Mouse (Mus musculus) liver, embryonic 15.5 days (tissue): ENCODE results near the gene Qtrt2. TPM values are rescaled to one million over a fixed set of nuclear protein-coding genes. Genes with fewer than 3 reads are reported as not detected.

Source experiments
- ATAC-seq: fragments of 200-750 bp; cut with Nextera tagmentation; 2 replicates; pipeline ENCODE4 v1.8.0; 2017; ENCODE audit warnings: moderate number of reproducible peaks, mild to moderate bottlenecking, moderate library complexity; ENCODE audit not compliant: insufficient read depth
- H3K27ac ChIP-seq: fragments of 300-500 bp; sonication (generic); replicated peaks from 2 replicates; pipeline ENCODE4 v1.5.1; 2015; ENCODE audit warnings: mild to moderate bottlenecking, inconsistent platforms
- H3K27me3 ChIP-seq: fragments of 300-500 bp; sonication (generic); 2 replicates; pipeline ENCODE4 v1.6.1; 2015; ENCODE audit warnings: mild to moderate bottlenecking, inconsistent platforms
- H3K36me3 ChIP-seq: fragments of 300-500 bp; sonication (generic); replicated peaks from 2 replicates; pipeline ENCODE4 v1.6.1; 2015; ENCODE audit warnings: moderate library complexity, mild to moderate bottlenecking, inconsistent platforms
- H3K4me1 ChIP-seq: fragments of 300-500 bp; sonication (generic); replicated peaks from 2 replicates; pipeline ENCODE4 v1.6.1; 2015; ENCODE audit warnings: inconsistent platforms
- H3K4me2 ChIP-seq: fragments of 300-500 bp; sonication (generic); 2 replicates; pipeline ENCODE4 v1.6.1; 2015; ENCODE audit warnings: moderate library complexity, mild to moderate bottlenecking, inconsistent platforms
- H3K4me3 ChIP-seq: fragments of 300-500 bp; sonication (generic); replicated peaks from 2 replicates; pipeline ENCODE4 v1.5.1; 2015; ENCODE audit warnings: mild to moderate bottlenecking, inconsistent platforms
- H3K9ac ChIP-seq: fragments of 300-500 bp; sonication (generic); 2 replicates; pipeline ENCODE4 v1.6.1; 2015; ENCODE audit warnings: moderate library complexity, mild to moderate bottlenecking, inconsistent platforms
- H3K9me3 ChIP-seq: fragments of 300-500 bp; sonication (generic); replicated peaks from 2 replicates; pipeline ENCODE4 v1.6.1; 2016; ENCODE audit warnings: inconsistent platforms
- WGBS: fragments of 180-500 bp; shearing (Covaris S2); methylation state at CpG from one replicate; pipeline ENCODE4 v1.1.7; 2015; ENCODE audit warnings: mixed read lengths; ENCODE audit not compliant: insufficient replicate concordance; 5-methylcytosine and 5-hydroxymethylcytosine counted together
- polyA plus RNA-seq: library from polyadenylated mRNA; unstranded; fragments of >200 nt; fragmentation: Nextera tagmentation; extraction: Ambion mirVana; gene quantifications from 2 replicates; pipeline ENCODE4 v1.2.1, GENCODE M21; 2015

Gene Qtrt2
- polyA plus RNA-seq, 1 experiment from 2014 or later = 5.5 TPM

DNA sequence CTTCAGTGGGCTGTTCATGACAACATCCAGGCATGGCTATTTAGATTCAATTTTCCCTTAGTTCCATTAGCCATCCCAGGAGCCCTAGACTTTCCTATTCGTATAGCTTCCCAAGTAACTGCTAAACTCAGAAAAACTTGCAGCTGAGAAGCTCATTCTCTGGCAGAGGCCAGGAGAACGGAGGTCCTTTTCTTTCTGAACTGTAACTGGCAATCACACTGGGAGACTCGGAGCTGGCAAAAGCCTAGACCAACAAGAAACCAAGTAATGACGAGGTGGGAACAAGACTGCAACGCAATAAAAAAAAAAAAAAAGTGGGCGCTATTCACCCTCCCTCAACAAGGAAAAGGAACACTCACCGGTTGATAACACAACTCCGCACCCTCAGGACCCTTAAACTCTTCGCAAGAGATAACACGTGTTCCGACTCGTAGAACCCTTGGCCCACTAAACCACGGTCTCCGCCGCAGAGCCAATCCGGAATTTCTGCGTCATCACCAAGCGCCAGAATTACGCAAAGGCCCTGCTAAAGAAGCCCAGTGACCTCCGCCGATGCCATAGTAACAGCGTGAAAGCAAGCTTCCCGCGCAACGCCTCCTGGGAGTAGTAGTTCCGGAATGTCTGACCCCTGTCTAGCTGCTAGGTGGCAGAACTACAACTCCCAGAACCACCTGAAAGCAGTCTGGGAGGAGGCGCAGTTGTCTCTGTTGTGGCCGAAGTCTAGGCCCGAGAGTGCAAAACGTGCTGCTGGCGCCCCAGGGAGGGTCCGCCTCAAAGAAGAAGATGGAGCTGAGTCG is 37.2 kb downstream of the Qtrt2 start, which contains the start of gene Ccdc191:
Gene Ccdc191, plus strand, starts transcription at position 593 of the 797 bp plus-strand sequence.
- WGBS = under 1% methylated on average over 33 of the region's 33 CpGs
- peak; percentile 100 for ATAC-seq
- peak within 1 kb of the TSS; percentile 75 for H3K4me2 ChIP-seq
- H3K36me3 ChIP-seq = no peaks in the 10 kb centered on the region
- peak within 1 kb of the TSS; percentile 80 for H3K4me3 ChIP-seq
- peaks cover 22% of the 10 kb centered on the region; the same call in 1 of the 2 replicates for H3K4me1 ChIP-seq
- no peaks in the 10 kb centered on the region for H3K27me3 ChIP-seq
- no peaks in the 10 kb centered on the region for H3K9me3 ChIP-seq
- peak within 1 kb of the TSS; percentile 71 for H3K9ac ChIP-seq
- H3K27ac ChIP-seq = peak within 1 kb of the TSS; percentile 54

DNA sequence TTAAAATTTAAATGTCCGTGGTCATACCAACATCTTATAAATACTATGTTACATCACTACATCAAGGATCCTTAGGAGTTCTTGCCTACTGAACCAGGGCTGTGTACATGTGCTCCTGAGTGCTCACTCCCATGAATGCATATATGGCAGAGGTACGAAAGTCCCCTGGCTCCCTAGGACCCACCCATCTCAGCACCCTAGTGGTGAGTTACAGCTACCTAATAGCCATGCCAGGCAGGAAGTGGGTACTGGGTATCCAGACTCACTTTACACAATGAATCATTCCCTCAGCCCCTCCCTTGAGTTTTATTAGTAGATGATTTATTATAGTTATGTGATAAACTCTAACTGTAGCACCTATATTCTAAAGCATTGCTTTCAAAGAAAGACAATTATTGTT is 44.3 kb downstream of the Qtrt2 start:
- H3K4me2 ChIP-seq = no peak overlapping the region
- 76% methylated on average over 2 of the region's 2 CpGs for WGBS

DNA sequence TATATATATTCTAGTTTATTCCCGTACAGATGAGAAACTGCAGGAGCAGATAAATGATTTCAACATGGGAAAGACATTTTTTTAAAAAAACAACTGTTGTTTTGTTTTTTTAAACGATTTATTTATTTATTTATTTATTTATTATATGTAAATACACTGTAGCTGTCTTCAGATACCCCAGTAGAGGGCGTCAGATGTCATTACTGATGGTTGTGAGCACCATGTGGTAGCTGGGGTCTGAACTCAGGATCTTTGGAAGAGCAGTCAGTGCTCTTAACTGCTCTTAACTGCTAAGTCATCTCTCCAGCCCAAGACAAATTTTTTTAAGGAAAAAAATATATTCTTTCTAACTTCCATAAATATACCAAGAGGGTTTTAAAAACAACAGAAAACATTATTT is 45.0 kb downstream of the Qtrt2 start:
- H3K9ac ChIP-seq = no peak overlapping the region
- no peaks in the 10 kb centered on the region for H3K9me3 ChIP-seq
- no peaks in the 10 kb centered on the region for H3K27me3 ChIP-seq
- no peaks in the 10 kb centered on the region for H3K4me1 ChIP-seq
- peaks cover 13% of the 10 kb centered on the region for H3K36me3 ChIP-seq
- whole genome bisulfite sequencing = 39% methylated on average over 3 of the region's 3 CpGs
- H3K4me3 ChIP-seq = no peak overlapping the region
- no peak overlapping the region for H3K27ac ChIP-seq
- ATAC-seq = no peak
- H3K4me2 ChIP-seq = no peak overlapping the region

More for the DNA sequence above, 44.3 kb downstream of the Qtrt2 start:
- Histone ChIP-seq H3K27ac (no peak overlapping the region), H3K27me3 (no peaks in the 10 kb centered on the region), H3K36me3 (peaks cover 12% of the 10 kb centered on the region), H3K9ac (no peak overlapping the region), H3K9me3 (no peaks in the 10 kb centered on the region), H3K4me3 (no peak overlapping the region), H3K4me1 (no peaks in the 10 kb centered on the region)
- ATAC-seq = no peak

DNA sequence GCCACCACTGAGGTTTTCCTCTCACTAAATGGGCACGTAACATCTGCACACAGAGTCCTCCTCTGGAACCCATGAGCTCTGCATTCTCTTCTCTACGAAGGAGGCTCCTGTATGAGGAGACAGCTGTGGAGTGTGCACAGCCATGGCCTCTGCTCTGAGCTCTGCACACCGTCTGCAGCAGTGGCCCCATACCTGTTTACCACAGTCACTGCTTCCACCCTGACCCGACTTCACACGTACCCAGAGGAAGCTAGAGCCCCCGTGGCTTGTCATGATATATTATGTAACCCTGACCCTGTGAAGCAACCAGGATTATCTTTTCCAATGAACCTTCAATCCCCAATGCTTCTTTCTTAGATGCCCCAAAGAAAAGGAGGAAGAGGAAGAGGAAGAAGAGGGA is 46.8 kb downstream of the Qtrt2 start:
- Histone ChIP-seq H3K4me1 (no peaks in the 10 kb centered on the region), H3K27ac (no peak overlapping the region), H3K9ac (no peak overlapping the region), H3K4me2 (no peak overlapping the region), H3K9me3 (no peaks in the 10 kb centered on the region), H3K4me3 (no peak overlapping the region), H3K27me3 (no peaks in the 10 kb centered on the region), H3K36me3 (peaks cover 25% of the 10 kb centered on the region)
- WGBS = 64% methylated on average over 6 of the region's 6 CpGs
- ATAC-seq = no peak

DNA sequence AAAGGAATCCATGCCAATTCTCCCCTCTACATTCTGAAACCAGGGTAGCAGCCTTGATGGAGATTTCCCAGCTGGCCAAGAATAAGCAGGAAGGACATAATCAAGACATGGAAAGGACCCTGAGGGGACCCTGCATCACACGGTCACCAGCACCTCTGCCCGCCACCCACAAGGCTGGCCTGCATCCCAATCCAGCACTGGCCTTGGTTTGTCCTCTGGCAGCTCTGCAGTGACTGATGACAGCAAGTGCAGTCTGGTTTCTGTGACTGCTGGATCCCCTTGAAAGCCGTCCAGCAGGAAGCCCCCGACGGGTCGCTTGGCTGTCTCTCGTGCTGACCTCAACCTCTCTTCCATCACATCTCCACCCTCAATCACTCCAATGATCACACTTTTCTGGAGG is 55.2 kb downstream of the Qtrt2 start:
- Histone ChIP-seq H3K27me3 (no peaks in the 10 kb centered on the region), H3K4me1 (no peaks in the 10 kb centered on the region), H3K9ac (no peak overlapping the region), H3K27ac (no peak overlapping the region), H3K9me3 (no peaks in the 10 kb centered on the region), H3K4me3 (no peak overlapping the region), H3K4me2 (no peak overlapping the region), H3K36me3 (peaks cover 41% of the 10 kb centered on the region)
- 78% methylated on average over 7 of the region's 7 CpGs for WGBS
- no peak for ATAC-seq

DNA sequence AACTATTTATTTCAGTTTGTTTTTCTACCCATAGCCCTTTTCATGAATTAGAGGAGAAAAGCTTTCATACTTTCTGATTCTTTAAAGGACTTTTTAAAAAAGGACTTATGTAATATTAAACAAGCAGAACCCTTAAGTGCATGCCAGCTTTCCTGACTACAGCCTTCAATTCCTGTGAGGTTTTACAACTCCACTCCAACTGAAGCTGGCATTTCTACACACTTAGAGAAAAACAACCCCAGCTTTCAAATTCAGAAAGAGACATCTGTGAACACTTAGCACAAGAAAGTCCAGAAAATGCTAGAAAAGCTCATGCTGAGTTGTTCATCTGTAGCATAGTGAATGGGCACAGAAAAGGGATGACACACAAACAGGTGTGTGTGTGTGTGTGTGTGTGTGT is 56.8 kb downstream of the Qtrt2 start:
- no peaks in the 10 kb centered on the region for H3K4me1 ChIP-seq
- no peak for ATAC-seq
- no peak overlapping the region for H3K4me2 ChIP-seq
- H3K9me3 ChIP-seq = no peaks in the 10 kb centered on the region
- H3K27ac ChIP-seq = no peak overlapping the region
- H3K9ac ChIP-seq = no peak overlapping the region
- H3K36me3 ChIP-seq = peaks cover 31% of the 10 kb centered on the region
- H3K4me3 ChIP-seq = no peak overlapping the region
- no peaks in the 10 kb centered on the region for H3K27me3 ChIP-seq

DNA sequence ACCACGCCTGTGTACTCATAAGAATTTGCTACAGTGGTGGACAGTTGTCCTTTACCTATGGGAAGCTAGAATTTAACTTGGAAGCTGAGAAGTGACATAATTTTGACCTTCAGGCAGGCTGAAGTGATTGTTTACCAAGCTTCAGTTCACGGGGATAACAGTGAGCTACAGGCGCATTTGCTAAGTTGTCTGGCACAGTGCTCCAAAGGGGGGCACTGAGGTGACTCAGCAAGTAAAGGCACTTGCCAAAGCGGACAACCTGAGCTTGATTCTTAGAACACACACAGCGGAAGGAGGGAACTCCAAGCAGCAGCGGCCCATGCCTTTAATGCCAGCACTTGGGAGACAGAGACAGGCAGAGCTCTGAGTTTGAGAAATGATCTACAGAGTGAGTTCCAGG is 66.0 kb downstream of the Qtrt2 start:
- H3K36me3 ChIP-seq = peaks cover 22% of the 10 kb centered on the region; the same call in 1 of the 2 replicates
- no peak overlapping the region for H3K4me3 ChIP-seq
- no peak overlapping the region for H3K4me2 ChIP-seq
- WGBS = 60% methylated on average over 6 of the region's 6 CpGs
- no peaks in the 10 kb centered on the region for H3K9me3 ChIP-seq
- H3K4me1 ChIP-seq = 0 out of 2 replicates have a peak, but pooled peaks cover 3% of the 10 kb centered on the region
- ATAC-seq = no peak
- no peak overlapping the region for H3K9ac ChIP-seq
- no peaks in the 10 kb centered on the region for H3K27me3 ChIP-seq
- no peak overlapping the region for H3K27ac ChIP-seq

DNA sequence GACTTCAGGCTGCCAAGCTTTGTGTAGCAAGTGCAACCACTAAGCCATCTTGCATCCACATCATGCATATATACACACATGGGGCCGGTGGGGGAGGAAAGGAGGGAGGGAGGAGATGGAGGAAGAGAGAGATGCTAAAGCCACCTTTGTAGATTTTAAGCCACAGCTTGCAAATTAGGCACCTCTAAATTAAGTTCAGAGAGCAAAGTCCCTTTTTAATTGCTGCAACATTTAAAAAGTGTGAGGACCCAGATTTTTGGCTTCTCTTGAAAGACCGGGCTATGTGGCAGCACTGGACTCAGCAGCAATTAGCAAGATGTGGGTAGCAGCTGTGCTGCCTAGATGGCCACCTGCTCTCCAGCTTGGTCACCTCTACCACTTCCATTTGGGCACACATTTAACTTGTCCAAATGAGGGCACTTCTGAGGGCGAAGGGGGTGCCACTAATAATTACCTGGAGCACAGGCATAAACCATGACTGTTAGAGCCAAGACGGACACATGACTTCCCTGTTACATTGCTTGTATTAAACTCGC is 67.6 kb downstream of the Qtrt2 start:
- no peak overlapping the region for H3K4me2 ChIP-seq
- no peak overlapping the region for H3K4me3 ChIP-seq
- H3K4me1 ChIP-seq = 0 out of 2 replicates have a peak, but pooled peaks cover 3% of the 10 kb centered on the region
- WGBS = 65% methylated on average over 5 of the region's 5 CpGs
- H3K36me3 ChIP-seq = peaks cover 19% of the 10 kb centered on the region; the same call in 1 of the 2 replicates
- no peak for ATAC-seq
- no peak overlapping the region for H3K9ac ChIP-seq
- H3K27ac ChIP-seq = no peak overlapping the region
- H3K27me3 ChIP-seq = no peaks in the 10 kb centered on the region
- no peaks in the 10 kb centered on the region for H3K9me3 ChIP-seq

DNA sequence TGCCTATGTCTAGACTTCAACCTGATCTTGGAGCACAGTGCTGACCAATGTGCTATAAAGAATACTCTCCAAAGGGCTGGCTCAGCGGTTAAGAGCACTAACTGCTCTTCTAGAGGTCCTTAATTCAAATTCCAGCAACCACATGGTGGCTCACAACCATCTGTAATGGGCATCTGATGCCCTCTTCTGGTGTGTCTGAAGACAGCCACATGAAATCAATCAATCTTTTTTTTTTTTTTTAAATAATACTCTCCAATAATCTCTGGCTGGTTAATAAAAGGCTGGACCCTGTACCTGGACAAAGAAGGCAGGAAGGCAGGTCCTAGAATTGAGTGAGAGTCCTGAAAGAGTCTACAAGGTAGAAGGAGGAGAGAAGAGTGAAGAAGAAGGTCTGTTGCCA is 76.8 kb downstream of the Qtrt2 start:
- no peak for ATAC-seq
- H3K36me3 ChIP-seq = no peaks in the 10 kb centered on the region
- no peak overlapping the region for H3K27ac ChIP-seq
- H3K27me3 ChIP-seq = no peaks in the 10 kb centered on the region
- H3K4me3 ChIP-seq = no peak overlapping the region
- WGBS = 31% methylated on average over 1 of the region's 1 CpGs
- H3K4me2 ChIP-seq = no peak overlapping the region
- H3K4me1 ChIP-seq = no peaks in the 10 kb centered on the region
- no peak overlapping the region for H3K9ac ChIP-seq
- H3K9me3 ChIP-seq = no peaks in the 10 kb centered on the region

DNA sequence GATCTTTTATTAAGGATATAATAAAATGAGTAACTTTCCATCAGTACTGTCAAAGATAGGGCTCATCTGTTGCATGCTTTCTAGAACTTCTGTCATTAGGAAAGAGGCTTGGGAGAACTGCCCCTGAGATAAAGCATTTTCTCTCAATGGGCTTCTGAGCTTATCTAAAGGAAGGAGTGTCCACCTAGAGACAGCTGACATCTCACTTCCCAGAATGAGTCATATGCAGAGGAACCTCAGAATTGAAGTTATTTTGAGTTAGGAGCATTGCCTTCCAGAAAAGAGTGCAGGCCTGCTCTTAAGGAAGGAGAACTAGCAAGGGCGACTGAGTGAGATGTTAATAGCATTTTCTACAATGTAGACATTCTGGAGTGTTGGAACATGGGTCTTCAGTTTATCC is 85.4 kb downstream of the Qtrt2 start:
- no peaks in the 10 kb centered on the region for H3K9me3 ChIP-seq
- no peak overlapping the region for H3K4me2 ChIP-seq
- H3K9ac ChIP-seq = no peak overlapping the region
- no peaks in the 10 kb centered on the region for H3K27me3 ChIP-seq
- WGBS = 46% methylated on average over 1 of the region's 1 CpGs
- no peaks in the 10 kb centered on the region for H3K4me1 ChIP-seq
- H3K27ac ChIP-seq = no peak overlapping the region
- no peaks in the 10 kb centered on the region for H3K36me3 ChIP-seq
- no peak overlapping the region for H3K4me3 ChIP-seq
- ATAC-seq = no peak

DNA sequence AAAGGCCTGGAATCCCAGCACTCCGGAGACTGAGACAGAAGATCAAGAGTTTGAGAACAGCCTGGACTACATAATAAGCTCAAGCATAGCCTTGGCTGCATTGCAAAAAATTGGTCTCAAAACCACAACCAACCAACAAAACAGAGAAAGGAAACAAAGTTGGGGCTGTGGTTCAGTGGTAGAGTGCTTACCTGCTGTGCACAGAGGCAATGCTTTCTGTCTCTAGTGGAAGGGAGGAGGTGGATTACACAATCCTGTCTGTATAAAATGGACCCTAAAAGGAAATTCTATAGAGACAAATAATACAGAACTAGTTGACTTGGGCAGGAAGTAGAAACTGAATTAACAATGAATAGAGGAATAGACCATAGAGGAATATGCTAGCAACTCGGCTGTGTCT is 94.7 kb downstream of the Qtrt2 start:
- H3K4me2 ChIP-seq = no peak overlapping the region
- no peaks in the 10 kb centered on the region for H3K9me3 ChIP-seq
- H3K4me3 ChIP-seq = no peak overlapping the region
- H3K27ac ChIP-seq = no peak overlapping the region
- H3K27me3 ChIP-seq = no peaks in the 10 kb centered on the region
- H3K36me3 ChIP-seq = no peaks in the 10 kb centered on the region
- no peak for ATAC-seq
- 78% methylated on average over 2 of the region's 2 CpGs for WGBS
- no peak overlapping the region for H3K9ac ChIP-seq
- H3K4me1 ChIP-seq = no peaks in the 10 kb centered on the region
